Mouse (Mus musculus) urinary bladder, postnatal 36 days (tissue): ENCODE measurements around the gene Raph1.

Experiments used
- DNase-seq, 2 experiments: peaks; one replicate each; pipeline ENCODE4 v3.0.0; 2022; ENCODE audit warnings: low spot score in 2 of 2, mixed read lengths in 1 of 2

Gene Raph1

GRCm38 (mm10) chr1:60566631-60567311 is at the start of gene Raph1:
Raph1 (minus strand) TSS chr1:60567104.
- DNase-seq: peak; percentile 77 to 87

DNA sequence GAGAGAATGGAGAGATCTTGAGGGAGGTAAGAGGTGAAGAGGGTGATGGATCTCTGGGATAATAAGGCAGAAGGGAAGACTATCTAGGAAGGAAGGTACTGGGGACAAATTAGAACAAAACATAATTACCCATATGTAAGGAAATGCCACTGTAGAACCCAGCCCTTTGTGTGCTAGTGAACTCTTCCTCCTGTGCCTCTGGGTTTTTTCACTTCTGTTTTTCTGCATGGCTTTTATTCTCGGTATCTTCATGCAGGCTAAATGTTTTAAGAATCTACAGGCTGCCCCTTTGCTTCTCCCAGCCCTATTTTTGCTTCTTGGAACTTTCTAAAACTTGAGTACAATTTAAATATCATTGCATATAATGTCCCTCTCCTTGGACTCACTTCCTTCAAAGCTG is 48.8 kb upstream of the Raph1 start:
- DNase-seq: no peak

GRCm38 (mm10) chr1:60614902-60615301 is 48.0 kb upstream of the Raph1 start:
- no peak for DNase-seq

- DNase-seq: no peak
Measured at GRCm38 (mm10) chr1:60611968-60612367, 45.1 kb upstream of the Raph1 start.

DNA sequence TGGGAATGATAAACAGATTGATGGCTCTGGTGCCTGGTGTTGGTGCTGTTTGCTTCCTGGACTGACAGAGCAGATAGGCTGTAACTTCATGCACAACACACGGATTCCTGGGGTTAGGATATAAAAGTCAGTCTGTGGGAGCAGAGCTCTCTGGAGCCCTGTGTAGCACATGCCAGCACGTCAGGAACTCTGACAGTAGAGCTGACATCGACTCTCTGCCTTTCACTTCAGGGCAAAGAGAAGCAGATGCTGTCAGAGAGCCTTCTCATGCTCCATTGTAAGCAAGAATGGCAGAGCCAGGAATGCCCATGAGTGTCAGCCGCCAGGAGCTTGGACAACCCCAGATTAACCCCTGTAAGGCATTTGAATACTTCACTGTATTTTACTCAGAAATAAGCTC is 43.7 kb upstream of the Raph1 start:
- DNase-seq: no peak

- DNase-seq: peak; percentile 32 to 40
Measured at GRCm38 (mm10) chr1:60609011-60609775, 42.3 kb upstream of the Raph1 start.

- DNase-seq: no peak
Measured at GRCm38 (mm10) chr1:60604481-60605021, 37.6 kb upstream of the Raph1 start.

GRCm38 (mm10) chr1:60600682-60601081 is 33.8 kb upstream of the Raph1 start:
- no peak for DNase-seq

DNA sequence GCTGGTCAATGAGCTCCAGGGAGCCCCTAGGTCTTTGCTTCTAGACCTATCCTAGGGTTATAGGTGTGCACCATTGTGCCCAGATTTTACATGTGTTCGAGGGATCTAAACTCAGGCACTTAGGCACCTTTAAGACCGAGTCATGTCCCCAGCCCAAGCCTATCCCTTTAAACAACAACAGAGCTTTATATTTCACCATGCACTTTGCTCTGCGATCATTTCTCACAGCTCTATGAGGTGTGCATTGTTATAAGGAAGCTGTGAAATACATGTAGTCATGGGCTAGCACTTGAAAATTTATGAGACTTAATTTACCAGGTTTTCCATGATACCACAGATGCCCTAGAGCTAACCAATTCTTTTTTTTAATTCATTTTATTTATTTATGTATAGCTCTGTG is 33.0 kb upstream of the Raph1 start:
- DNase-seq: no peak

DNA sequence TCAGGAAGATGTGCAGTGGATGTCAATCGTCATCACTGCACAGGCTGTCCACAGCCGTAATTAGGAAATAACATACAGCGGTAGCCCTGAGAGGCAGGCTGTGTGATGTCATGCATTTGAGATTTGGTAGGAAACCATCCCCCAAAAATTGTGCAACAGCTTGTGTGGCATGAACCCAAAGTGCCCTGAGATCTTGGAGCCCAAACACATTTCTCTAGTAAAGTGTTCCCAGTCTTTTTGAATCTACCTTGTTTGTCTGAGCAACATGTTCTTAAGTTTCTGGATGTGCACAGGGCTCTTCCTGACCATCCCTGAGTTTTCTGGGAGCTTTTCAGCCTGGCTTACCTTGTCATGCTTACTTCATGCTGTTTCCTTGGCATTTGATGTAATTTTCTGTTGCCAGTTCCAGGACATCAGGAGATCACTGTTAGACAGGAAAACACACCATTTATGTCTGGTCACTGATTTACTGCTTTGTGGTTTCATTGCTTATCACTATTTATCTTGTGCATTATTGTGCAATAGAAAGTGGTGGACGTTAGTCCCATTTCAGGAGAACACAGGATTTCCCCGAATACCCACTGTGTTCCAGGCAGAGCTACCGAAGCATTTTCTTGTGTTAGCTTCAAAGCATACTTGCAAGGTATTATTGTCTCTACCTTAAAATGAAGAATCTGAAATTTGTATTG is 32.3 kb upstream of the Raph1 start:
- DNase-seq: peak in 1 of 2 experiments; percentile 67

DNA sequence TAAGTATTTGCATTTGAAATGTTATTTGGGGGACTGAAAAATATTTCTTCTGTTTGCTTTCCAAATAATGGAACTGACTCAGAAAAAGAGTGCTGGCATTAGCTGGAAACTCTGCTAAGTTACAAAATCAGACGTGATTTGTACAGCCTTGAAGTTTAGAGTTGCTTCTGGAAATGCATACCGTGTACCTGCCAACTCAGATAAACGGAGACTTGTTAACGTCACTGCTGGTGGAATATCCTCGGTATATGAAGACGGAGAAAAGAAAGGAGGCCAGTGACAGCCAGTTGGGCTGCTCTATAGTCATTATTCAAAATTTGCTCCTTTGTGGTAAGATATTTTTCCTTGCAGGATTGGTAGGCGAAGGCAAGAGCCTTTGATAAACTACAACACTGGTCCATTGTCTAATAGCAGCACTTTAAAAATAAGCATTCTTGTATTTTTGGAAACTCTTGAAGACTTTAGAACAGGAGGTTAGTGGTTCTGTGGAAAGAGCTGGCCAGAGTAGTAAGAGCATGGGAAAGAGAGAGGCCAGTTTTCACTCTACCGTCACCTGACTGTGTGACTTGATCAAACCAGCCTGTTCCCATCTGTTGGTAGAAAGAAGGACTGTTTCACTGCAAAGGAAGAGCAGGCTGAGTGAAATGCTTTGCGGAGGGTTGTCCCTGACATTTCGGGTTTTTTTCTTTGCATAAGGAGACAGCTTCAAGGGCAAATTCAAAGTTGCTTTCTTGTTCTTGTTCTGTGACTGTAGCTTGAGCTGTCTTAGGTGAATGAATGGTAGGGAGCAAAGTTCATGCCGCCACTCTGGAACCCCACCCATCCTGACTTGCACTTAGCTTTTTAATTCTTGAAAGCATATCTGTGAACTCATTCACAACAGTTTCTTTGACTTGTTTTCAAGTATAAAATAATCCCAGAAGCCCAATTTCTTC is 29.7 kb upstream of the Raph1 start:
- DNase-seq: no peak

DNA sequence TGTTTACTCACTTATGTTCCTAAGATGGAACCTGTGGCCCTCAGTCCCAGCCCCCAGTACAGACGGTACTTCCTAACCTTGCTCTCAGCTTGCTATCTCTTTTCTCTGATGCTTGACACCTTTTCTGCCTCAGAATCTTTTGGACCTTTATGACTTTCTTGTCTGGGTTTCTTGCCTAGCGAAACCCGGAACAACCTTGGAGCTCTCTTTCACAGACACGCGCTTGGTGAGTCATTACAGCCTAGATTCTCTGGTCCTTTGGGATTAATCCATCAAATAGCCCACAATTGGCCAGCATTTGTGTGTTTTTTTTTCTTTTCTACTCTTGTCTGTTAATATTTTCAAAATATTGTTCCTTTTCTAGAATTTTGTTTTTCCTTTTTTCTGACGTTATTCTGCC is 26.2 kb upstream of the Raph1 start:
- DNase-seq: no peak

DNA sequence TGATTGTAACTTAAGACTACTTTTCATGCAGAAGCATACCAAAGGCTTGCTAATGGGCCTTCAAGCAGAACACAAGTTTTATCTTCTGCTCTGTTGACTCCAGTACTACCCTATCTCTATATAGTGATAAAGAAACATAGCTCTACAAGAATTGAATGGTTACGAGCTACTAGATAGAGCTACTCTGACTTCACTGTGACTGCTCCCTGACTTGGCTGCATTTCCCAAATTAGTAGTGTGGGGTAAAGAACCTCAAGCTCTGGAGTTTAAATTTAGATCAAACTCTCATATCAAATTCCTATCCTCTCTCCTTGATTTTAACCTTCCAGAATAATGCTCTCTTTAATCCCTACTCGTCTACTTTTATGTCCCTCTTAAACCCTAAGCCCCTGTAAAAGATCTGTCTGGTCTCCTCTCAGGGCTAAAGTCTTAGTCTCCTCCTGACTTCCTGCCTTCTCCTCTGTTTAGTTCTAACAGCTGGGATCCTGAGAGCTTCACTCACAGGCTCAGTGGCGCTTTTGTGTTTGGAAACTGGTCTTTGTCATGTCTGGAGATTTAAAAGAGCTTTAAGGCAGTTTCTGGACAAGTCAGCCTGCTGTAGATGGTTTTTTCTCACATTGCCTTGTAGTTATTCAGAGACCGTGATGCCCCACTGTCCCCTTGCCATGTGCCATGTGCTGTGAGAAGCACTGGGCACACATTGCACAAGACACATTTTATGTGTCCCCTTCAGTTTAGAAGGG is 22.2 kb upstream of the Raph1 start:
- DNase-seq: no peak

DNA sequence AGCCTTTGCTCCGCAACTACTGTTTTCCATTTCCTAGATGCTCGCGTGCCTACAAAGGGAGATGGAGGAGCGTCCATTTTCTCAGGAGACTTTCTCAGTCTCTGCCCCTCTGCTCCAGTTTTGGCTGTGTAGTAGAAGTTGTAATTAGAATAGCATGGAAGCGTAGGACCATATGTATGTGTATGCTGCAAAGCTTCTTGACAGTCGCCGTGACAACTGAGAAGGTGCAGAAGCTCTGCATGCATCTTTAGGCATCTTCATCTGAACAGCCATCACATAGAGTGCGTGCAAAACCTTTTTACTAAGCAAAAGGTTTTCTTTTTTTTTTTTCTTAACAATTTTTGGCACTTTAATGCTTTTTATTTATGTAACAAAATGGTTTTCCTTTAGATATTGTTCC is 14.1 kb upstream of the Raph1 start:
- DNase-seq: no peak

- no peak for DNase-seq
Measured at GRCm38 (mm10) chr1:60579886-60580285, 13.0 kb upstream of the Raph1 start.

- no peak for DNase-seq
Measured at GRCm38 (mm10) chr1:60572699-60573098, 5.8 kb upstream of the Raph1 start.

GRCm38 (mm10) chr1:60569741-60570140 is 2.8 kb upstream of the Raph1 start:
- DNase-seq: no peak

DNA sequence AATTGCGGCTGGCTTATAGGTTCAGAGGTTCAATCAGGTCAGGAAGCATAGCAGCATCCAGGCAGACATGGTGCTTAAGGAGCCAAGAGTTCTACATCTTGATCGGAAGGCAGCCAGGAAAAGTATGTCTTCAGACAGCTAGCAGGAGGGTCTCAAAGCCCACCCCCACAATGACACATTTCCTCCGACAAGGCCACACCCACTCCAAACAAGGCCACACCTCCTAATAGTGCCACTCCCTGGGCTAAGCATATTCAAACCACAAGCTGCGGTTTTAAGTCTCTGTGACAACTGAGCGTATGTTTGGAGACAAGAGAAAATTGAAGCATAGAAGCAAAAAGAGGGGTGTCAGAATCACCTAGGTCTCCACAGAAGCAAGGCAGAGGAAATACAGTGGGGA is 2.3 kb upstream of the Raph1 start:
- no peak for DNase-seq

- DNase-seq: no peak
Measured at GRCm38 (mm10) chr1:60567321-60567720, 417 bp upstream of the Raph1 start.

DNA sequence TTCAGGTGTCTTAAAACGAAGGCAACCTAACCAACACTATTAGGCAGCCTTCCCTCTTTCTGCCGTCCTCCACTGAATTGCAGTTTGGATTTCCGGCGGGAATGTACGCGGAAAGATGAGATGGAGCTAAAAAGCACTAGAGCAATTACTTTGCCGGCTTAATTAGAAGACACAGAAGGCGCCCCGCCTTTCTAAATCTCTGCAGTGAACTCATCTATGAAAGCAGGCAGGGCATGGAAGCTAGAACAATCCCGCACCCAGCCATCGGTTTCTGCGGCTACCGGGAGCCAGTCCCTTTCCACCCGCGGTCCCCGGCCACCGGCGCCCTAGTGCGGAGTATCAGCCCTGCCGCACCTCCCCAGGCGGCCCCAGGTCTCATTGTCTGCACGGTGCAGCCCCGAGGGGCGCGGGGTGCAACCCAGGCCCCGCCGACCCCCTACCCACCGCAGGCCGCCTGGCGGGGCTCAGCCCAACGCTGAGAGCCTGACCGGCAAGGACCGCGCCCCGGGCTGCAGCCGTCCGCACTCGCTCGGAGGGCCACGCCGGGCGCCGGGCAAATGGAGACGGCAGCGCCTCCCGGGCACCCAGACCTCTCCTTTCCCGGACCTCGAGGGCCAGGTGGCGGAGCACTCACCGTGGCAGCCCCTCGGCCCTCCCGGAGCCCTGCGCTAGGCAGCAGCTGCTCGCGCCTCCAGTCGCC is 823 bp downstream of the Raph1 start:
- DNase-seq: peak in 1 of 2 experiments; percentile 49
